Mouse (Mus musculus) c-Kit-negative CD71-positive TER-119-positive erythroid progenitor cells, embryonic 14.5 days (primary cell): ENCODE measurements around the gene Pdia3.
"Not testable (repeated sequence)": the region's sequence is repeated elsewhere in the genome, so short reads cannot be mapped to it uniquely, and the experiment has no call there.

Experiments used
- DNase-seq: peaks from one replicate; pipeline ENCODE4 v3.0.0-alpha.2; 2013; ENCODE audit warnings: low read depth, low spot score

Gene Pdia3

GRCm38 (mm10) chr2:121442259-121443067, 28.9 kb downstream of the Pdia3 start:
- peak; percentile 69 for DNase-seq

- DNase-seq, result no peak
These were observed 29.4 kb downstream of the Pdia3 start for GRCm38 (mm10) chr2:121443068-121443349.

- no peak for DNase-seq
These were observed 30.6 kb downstream of the Pdia3 start, which contains the start of gene Ell3 for GRCm38 (mm10) chr2:121444178-121444577. Ell3 (minus strand) TSS chr2:121444278.

- DNase-seq, result no peak
These were observed 31.5 kb downstream of the Pdia3 start for GRCm38 (mm10) chr2:121445117-121445516.

GRCm38 (mm10) chr2:121446506-121446905, 32.9 kb downstream of the Pdia3 start:
- no peak for DNase-seq

GRCm38 (mm10) chr2:121447006-121447405, 33.4 kb downstream of the Pdia3 start:
- DNase-seq, result no peak

- no peak for DNase-seq
These were observed 34.6 kb downstream of the Pdia3 start for GRCm38 (mm10) chr2:121448136-121448535.

GRCm38 (mm10) chr2:121448739-121449535, 35.4 kb downstream of the Pdia3 start, which contains the start of gene Serf2:
Serf2 (plus strand) TSS chr2:121449195.
- DNase-seq, result peak; percentile 95

GRCm38 (mm10) chr2:121449545-121450011, 36.0 kb downstream of the Pdia3 start:
- no peak for DNase-seq

- no peak for DNase-seq
These were observed 36.5 kb downstream of the Pdia3 start for GRCm38 (mm10) chr2:121450093-121450492.

GRCm38 (mm10) chr2:121452361-121452760, 38.8 kb downstream of the Pdia3 start:
- no peak for DNase-seq

- DNase-seq, result no peak
These were observed 39.4 kb downstream of the Pdia3 start, which contains the start of gene Hypk for GRCm38 (mm10) chr2:121452990-121453389. Hypk (plus strand) TSS chr2:121453290.

GRCm38 (mm10) chr2:121453917-121454316, 40.3 kb downstream of the Pdia3 start:
- no peak for DNase-seq

GRCm38 (mm10) chr2:121455534-121455933, 42.0 kb downstream of the Pdia3 start:
- no peak for DNase-seq

GRCm38 (mm10) chr2:121456692-121457642, 43.4 kb downstream of the Pdia3 start, which contains the start of gene Serinc4:
Serinc4 (minus strand) TSS chr2:121456781.
- DNase-seq, result peak; percentile 80

- no peak for DNase-seq
These were observed 46.5 kb downstream of the Pdia3 start for GRCm38 (mm10) chr2:121460071-121460470.

GRCm38 (mm10) chr2:121468982-121469381, 55.4 kb downstream of the Pdia3 start:
- not testable (repeated sequence) for DNase-seq

- not testable (repeated sequence) for DNase-seq
These were observed 59.2 kb downstream of the Pdia3 start for GRCm38 (mm10) chr2:121472783-121473182.

GRCm38 (mm10) chr2:121473301-121474179, 60.0 kb downstream of the Pdia3 start, which contains the start of gene Mfap1b:
Mfap1b (minus strand) TSS chr2:121474067.
- peak; percentile 77 for DNase-seq

GRCm38 (mm10) chr2:121474180-121474535, 60.6 kb downstream of the Pdia3 start:
- DNase-seq, result no peak
